Mouse (Mus musculus) left cerebral cortex, postnatal 4 days (tissue): ENCODE results near the gene Gm14124. TPM values are rescaled to one million over a fixed set of nuclear protein-coding genes. Genes with fewer than 3 reads are reported as not detected.
"Not testable (repeated sequence)": the region's sequence is repeated elsewhere in the genome, so short reads cannot be mapped to it uniquely, and the experiment has no call there.

Source experiments
- DNase-seq: peaks from one replicate; pipeline ENCODE4 v3.0.0-alpha.2; 2022
- intact Hi-C: fragments of 180-260 bp; cut with DNase I; formaldehyde crosslinking; loops from one replicate; pipeline ENCODE4 v1.15.1; 2025
- total RNA-seq, 2 experiments: library from RNA; stranded (reverse); gene quantifications; 2 replicates each; pipeline ENCODE4 v1.2.3; 2021

The Gm14124 gene
- total RNA-seq: under 1 TPM; 0.26 to 0.32 TPM

DNA sequence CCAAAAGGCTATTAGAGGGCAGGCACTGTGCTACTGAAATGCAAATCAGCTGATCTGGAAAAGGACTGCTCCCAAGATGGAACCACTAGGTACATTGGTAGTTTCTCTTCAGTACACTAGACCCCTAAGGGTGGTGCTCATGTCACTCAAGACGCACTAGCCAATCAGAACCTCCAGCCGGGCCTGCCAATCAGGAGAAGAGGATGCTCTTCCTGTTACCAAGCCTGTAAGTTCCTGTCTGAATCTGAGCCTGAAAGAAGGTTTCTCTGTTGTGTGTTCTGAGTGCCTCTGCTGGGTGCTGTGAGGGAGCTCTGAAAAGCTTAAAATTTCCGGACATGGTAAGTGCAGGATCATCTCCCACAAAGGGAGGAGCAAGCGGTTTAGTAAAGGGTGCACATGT is at the start of gene Gm14124:
Gene Gm14124, plus strand, starts transcription at position 227 of the 400 bp plus-strand sequence.
- DNase-seq, intact Hi-C loops: not testable (repeated sequence)

DNA sequence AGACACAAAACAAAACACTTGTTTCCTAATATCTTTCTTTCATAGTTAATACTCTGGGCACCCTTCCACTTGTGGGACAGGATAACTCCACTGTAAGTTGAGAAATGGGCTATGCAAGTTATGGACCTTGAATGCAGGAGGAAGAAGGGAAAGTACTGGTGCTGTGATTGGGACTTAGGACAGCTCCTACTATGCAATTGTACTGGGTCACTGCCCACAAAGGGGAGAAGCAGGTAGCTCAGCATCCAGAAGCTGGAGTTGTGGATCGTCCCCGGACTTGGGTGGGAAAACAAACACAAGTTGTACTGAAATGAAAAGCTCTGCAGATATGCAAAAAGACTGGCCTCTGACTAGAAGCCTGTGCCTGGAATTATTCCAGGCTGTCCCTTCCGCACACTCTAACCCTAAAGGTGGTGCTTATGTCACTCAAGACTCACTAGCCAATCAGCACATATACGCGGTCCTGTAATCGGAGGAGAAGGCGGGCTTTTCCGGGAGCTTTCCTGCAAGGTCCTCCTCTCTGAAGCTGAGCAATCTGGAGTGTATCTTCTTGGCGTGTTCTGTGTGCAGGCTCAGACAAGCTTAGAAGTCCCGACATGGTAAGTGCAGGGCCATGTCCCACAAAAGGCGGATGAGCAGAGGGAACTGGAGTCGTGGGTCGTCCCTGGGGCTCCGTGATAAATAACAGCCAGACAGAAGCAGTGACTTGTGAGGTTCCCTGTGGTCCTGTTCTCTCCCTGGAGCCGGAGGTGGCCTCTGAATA is 39.5 kb upstream of the Gm14124 start, which contains the start of gene Zfp937:
Gene Zfp937, plus strand, starts transcription at position 474 of the 763 bp plus-strand sequence.
- DNase-seq: peak; percentile 80
- intact Hi-C loops: not testable (repeated sequence)

DNA sequence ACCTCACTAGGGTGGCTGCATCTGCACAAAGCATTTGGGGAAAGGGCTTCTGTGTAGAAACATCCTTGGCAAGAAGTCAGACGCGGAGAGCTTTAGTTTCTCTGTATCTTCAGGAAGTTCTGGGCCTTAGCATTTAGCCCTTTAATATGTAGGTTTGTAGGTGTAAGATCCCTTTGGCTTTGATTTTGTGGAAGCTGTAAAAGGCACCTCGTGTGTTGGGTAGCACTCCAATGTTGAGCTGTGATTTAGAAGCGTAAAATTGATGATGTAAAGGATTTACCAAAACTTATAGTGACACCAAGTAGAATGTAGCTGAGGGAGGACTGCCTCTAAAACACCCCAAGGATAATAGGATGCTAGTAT is 39.0 kb upstream of the Gm14124 start:
- DNase-seq, intact Hi-C loops: not testable (repeated sequence)

DNA sequence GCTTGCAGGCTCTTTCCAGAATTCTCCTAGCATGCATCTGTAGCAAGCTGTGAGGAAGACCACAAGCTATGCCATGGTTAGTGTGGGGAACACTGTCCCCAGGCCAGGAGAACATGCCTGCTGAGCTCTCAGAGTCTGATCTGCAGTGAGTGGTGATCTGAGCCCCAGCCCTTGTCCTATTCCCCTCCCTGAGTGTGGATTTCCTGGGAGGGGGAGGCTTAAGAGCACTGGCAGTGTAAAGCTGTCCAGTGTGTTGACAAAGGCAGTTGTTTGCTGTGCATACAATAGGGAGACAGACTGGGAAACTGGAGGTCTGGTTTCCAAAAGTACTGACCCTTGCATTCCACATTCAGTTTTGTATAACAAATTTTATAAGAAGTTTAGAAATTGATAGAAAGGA is 34.1 kb upstream of the Gm14124 start:
- DNase-seq, intact Hi-C loops: not testable (repeated sequence)

- intact Hi-C loops: loop anchor here (10.0 kb wide), 1 partner anchor 82 kb away; the partner anchor contains the start of gene Gm10130
- no peak for DNase-seq
These were observed 14.1 kb upstream of the Gm14124 start for GRCm38 (mm10) chr2:150243211-150243610.

- DNase-seq, intact Hi-C loops: not testable (repeated sequence)
These were observed 1.8 kb upstream of the Gm14124 start, which contains the start of gene Gm21994 for GRCm38 (mm10) chr2:150255491-150255890. Gene Gm21994 (minus strand): TSS chr2:150255591.

GRCm38 (mm10) chr2:150256861-150257260 is 456 bp upstream of the Gm14124 start:
- intact Hi-C loops, DNase-seq: not testable (repeated sequence)

DNA sequence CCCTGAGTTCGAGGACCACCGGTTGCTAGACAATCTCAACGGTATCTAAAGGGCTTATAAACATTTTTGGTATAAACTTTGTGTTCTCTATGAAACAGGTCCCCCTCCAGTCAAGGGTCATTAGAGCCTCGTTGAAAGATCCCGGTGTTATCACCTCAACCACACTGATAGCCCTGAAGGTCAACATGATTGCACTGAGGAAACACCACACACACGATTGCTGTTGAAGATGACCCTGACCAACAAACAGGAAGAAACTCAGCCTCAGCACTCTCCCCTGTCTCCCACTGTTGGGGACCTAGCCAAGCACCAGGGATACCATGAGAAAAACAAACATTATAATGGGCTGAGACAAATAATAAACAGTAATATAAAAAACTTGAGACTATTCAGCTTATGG is 36.4 kb downstream of the Gm14124 start:
- DNase-seq: no peak
- intact Hi-C loops: no loop called here

DNA sequence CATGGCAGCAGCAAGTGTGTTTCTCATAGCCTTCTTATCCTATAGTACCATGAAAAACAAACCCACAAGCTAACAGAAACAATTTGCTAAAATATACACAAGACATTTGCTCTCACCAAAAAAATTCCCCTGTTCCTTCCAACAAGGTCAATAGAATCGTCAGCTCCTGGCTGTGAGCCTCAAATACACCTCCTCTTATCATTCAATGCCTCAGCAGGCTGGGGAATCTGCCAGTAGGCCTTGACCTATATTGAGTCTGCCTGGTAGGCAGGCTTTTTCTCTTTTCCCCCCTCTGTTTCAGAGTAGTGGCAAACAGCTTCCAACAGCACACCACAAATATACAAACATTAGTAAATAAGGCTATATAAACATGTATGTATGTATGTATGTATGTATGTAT is 41.8 kb downstream of the Gm14124 start:
- intact Hi-C loops: no loop called here
- no peak for DNase-seq

- no peak for DNase-seq
- intact Hi-C loops: no loop called here
These were observed 50.0 kb downstream of the Gm14124 start for GRCm38 (mm10) chr2:150307183-150307773.

DNA sequence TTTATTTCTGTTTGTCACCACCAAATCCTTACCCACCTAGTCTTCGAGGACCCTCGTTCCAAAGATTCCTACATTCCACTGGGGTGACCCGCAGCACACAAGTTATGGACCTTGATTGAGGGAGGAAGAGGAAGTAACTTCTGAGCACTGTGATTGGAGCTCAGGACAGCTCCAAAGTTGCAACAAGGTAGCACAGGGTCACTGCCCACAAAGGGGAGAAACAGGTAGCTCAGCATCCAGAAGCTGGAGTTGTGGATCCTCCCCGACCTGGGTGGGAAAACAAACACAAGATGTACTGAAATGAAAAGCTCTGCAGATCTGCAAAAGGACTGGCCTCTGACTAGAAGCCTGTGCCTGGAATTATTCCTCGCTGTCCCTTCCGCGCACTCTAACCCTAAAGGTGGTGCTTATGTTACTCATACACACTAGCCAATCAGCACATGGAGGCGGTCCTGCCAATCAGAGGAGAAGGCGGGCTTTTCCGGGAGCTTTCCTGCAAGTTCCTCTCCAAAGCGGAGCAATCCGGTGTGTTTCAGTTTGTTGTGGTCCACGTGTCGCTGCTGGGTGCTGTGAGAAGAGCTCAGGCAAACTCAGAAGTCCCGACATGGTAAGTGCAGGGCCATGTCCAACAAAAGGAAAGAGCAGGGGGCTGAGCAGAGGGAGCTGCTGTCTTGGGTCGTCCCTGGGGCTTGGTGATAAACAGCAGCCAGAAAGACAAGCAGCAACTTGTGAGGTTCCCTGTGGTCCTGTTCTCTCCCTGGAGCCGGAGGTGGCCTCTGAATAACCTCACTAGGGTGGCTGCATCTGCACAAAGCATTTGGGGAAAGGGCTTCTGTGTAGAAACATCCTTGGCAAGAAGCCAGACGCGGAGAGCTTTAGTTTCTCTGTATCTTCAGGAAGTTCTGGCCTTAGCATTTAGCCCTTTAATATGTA is 53.9 kb downstream of the Gm14124 start:
- DNase-seq: peak; percentile 86
- intact Hi-C loops: not testable (repeated sequence)

DNA sequence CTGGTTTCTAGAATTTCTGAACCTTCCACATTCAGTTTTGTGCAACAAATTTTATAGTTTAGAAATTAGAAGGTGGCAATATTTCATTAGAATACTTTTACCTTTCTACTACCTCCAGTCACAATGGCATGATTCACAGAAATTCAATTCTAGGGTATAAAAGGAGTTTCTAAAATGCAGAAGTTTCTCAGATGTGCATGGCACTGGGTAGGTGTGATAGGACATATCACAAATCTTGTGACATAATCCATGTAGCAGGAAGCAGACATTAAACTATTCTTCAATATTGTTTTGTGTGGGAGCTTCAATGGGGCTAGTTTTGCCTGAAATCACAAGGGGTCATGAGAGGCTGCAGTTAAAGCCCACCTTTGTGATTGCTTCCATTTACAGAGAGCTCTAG is 58.8 kb downstream of the Gm14124 start:
- no peak for DNase-seq
- intact Hi-C loops: no loop called here

DNA sequence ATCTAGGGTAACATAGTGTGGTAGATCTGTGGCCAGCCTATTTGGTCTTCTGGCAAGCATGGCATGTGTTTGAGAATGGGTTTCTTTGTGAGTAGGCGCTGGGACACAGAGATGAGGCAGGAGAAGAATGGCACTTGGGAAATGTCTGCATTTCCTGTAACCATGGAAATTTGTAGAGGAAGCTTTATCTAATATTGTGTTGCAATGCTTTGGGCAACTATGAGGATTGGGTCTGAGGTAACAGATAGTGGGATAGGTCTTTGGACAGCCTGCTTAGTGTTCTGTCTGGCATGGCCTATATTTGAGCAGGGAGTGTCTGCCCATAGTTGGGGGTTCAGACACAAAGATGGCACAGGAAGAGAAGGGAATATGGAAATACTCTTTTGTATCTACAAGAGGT is 61.7 kb downstream of the Gm14124 start:
- intact Hi-C loops: no loop called here
- no peak for DNase-seq

Other genes with a start within 250 kb of the Gm14124 start
- gene Zfp120, start 120.8 kb upstream of the Gm14124 start, total RNA-seq: 10 to 100 TPM; 10.4 to 10.5 TPM
- not detected for gene Gm10770, start 77.8 kb upstream of the Gm14124 start, total RNA-seq
- not detected for gene Gm14139, start 75.8 kb upstream of the Gm14124 start, total RNA-seq
- gene Zfp937, start 39.4 kb upstream of the Gm14124 start, total RNA-seq: 10 to 100 TPM; 12.2 to 13.2 TPM
- gene Gm21994, start 1.9 kb upstream of the Gm14124 start, total RNA-seq: 1 to 10 TPM; 6.6 to 9.8 TPM
- 1 to 10 TPM in 1 of 2 experiments, not detected in 1; 3.5 TPM for gene Gm10130, start 66.2 kb downstream of the Gm14124 start, total RNA-seq
- gene 3300002I08Rik, start 105.2 kb downstream of the Gm14124 start, total RNA-seq: 10 to 100 TPM; 11.1 to 12.6 TPM
- gene Zfp442, start 194.0 kb downstream of the Gm14124 start, total RNA-seq: 1 to 10 TPM; 9.0 to 9.7 TPM
- gene Zfp345, start 227.6 kb downstream of the Gm14124 start, total RNA-seq: under 1 TPM; 0.28 to 0.44 TPM